Mouse (Mus musculus) cerebellum, adult 8-10 months (tissue): Measurements from ENCODE around the gene Mindy4.
A peak's percentile ranks its signal among the peaks of the same experiment; 100 is the strongest.

Source experiments
- DNase-seq: peaks from one replicate; pipeline ENCODE4 v3.0.0; 2022

The Mindy4 gene

DNA sequence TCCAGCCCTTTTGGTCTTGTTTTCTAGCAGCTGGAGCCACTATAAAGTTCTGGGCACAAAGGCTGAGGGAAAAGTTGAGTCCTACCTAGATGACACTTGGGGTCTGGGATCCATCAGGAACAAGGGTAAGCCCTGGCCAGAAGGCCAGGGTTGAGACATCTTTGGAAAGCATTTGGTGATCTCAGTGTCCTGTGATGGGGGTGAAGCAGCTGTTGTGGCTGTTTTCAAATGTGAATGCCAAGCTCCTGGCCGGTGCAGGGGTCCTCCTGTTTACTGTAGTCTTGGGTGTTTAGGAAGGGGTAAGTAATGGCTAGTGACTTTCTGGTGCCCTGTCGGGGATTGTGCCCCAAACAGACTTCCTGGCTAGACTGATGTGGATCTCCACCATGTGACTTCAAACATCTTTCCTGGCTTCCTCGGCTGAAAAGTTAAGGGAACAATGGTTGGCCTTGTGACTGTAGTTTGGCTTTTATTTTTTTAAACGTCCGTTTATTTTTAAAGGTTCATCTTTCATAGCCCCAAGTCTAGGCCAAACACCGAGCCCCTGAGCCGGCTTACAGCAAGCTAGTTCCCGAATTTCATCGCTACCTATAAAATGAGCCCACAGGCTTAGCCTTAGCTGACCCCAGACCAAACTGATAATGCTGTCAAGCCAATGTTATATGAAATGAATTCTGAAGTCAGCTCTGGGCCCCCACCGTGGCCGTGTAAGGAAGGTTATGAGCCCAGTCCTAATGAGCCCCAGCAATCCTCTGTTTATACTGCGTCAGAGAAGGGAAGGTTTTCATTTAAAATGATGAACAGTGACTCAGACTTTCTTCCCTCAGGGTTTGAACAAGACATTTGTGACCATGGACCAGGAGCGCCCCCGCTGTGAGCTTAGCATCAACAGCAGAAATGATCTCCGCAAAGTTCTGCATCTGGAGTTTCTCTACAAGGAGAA lies 7.5 kb downstream of the Mindy4 start:
- no peak for DNase-seq

DNA sequence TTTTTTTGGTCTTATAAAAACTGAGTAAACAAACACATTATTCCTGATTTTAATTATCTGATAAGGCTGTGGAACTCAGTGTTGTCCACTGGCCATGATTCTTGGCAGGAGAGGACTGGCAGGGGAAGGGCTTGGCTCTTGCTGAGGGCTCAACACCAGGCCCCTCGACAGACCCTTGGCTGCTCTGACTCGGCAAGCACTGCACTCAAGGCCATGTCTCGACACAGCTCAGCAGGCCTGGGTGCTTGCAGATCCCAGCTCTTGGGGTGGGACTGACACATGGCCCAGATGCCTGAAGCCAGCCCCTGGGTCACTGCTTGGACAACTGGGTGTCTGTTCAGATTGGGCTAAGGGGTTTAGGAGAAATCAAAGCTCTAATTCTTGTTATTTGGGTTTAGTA lies 11.4 kb downstream of the Mindy4 start:
- no peak for DNase-seq

DNA sequence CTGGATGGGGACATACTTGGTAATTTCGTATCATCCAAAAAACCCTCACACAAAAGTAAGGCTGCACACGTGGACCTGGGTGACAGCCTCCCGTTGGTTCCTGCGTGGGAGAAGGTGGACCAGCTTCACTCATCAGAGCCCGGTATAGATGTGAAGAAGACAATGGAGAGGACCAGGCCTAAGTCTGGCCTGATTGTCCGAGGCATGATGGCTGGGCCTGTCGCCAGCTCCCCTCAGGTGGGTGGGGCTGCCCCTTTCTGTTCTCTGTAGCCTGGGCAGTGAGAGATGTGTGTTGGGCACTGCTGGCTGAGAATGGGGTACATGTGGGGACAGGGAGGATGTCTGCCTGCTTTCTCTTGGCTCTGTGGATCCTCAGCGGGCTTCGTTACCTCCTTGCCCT lies 15.0 kb downstream of the Mindy4 start:
- DNase-seq = no peak

DNA sequence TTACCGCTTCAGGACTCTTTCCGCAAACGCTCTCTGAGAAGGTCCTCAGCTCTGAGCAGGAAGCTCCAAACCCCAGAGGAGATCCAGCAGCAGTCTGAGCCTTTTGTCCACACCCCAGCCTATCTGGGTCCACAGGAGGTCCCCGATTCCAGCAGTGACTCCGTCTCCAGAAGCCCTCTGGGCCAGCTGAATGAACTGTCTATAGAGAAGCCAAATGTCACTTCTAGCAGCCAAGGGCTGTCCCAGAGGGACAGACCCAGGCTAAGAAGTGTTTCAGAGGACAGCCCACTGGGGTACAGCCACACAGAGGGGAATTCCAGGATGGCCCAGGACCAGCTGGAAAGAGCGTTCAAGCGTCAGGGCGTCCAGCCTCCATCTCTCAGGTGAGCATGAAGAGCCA lies 20.8 kb downstream of the Mindy4 start:
- no peak for DNase-seq

GRCm38 (mm10) chr6:55230048-55230447 lies 26.9 kb downstream of the Mindy4 start:
- no peak for DNase-seq

GRCm38 (mm10) chr6:55232101-55232500 lies 28.9 kb downstream of the Mindy4 start:
- no peak for DNase-seq

GRCm38 (mm10) chr6:55232524-55233264 lies 29.5 kb downstream of the Mindy4 start:
- DNase-seq = peak; percentile 53

- DNase-seq = no peak
Observed at GRCm38 (mm10) chr6:55233326-55233725, 30.1 kb downstream of the Mindy4 start.

- DNase-seq = no peak
Observed at GRCm38 (mm10) chr6:55234636-55235035, 31.5 kb downstream of the Mindy4 start.

GRCm38 (mm10) chr6:55235733-55236132 lies 32.5 kb downstream of the Mindy4 start:
- DNase-seq = no peak

DNA sequence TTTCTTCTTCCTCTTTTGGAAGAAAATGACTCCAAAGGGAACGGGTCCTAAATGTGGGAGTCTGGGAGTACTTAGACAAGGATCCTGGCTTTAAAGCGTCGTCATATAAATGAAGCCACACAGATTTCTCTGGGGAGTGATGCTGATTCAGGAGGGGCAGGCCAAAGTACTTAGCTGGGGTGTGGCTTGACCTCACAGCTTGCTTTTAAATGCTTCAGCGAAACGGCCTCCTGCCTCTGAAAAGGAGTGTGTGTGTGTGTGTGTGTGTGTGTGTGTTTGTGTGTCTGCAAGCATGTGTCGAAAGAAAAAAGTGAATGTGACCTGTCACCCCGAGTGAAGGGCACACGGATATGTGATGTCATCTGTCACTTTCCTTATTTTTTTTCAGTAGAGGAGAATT lies 36.7 kb downstream of the Mindy4 start:
- DNase-seq = no peak

- DNase-seq = no peak
Observed at GRCm38 (mm10) chr6:55240591-55241260, 37.5 kb downstream of the Mindy4 start.

GRCm38 (mm10) chr6:55241479-55241878 lies 38.3 kb downstream of the Mindy4 start:
- no peak for DNase-seq

DNA sequence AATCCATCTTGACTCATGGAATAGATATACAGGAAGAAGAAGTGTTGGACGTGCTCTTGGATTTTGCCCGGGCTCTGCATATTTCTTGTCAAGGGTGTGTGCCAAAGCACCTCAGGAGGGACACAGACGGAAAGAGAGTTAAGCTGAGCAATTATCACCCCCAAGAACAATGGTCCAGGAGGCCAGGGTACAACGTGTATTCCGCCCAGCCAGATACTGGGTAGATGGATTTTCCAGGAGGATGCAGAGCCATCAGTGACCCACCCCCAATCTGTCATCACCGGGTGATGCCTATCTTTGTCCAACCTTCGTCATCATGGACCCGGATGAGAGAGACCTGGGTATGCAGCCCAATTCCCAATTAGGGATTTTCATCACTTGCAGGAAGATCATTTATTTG lies 42.5 kb downstream of the Mindy4 start:
- no peak for DNase-seq

GRCm38 (mm10) chr6:55246441-55246840 lies 43.3 kb downstream of the Mindy4 start:
- DNase-seq = no peak

DNA sequence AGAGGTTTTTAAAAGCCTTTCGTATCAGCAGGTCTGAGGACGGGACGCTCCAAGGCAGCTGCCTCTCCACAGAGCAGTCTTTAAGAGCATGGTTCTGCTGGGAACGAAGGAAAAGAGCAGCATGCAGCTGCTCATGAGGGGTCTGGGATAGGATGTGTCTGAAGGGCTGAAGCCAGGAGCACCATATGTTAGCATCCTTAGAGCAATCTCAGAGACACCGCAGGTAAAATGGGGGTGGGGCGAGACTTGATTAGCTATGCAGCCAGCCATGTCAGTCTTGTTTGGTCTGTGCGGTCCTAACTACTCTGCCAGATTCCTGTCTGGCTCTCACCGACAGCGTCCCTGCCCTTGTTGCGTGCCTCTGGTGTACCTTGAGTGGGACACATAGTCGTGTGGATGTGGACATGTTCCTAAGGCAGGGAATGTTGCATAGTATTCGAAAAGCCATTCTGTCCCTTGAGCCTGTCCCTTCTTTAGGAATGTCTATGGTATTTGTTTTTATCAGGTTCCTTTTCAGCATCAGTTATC lies 43.8 kb downstream of the Mindy4 start:
- DNase-seq = no peak

GRCm38 (mm10) chr6:55249263-55249662 lies 46.1 kb downstream of the Mindy4 start:
- DNase-seq = no peak

DNA sequence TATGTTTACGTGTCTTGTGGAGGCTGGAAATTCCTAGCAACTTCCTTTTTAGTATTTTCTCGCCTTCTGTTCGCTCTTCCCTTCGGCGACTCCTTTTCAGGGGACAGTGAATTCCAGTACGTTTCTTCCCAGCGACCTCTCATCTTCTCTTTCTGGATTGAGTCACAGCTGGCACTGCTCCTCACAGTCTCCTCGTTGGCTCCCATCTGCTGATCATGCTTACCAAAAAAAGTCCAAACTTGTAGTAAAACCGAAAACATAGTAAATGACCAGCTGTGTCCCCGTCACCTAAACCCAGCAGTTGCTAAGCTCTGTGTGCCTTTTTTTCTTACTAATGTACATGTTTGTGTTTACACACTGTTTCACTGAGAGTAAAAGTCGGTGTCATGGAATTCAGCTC lies 47.6 kb downstream of the Mindy4 start:
- no peak for DNase-seq

DNA sequence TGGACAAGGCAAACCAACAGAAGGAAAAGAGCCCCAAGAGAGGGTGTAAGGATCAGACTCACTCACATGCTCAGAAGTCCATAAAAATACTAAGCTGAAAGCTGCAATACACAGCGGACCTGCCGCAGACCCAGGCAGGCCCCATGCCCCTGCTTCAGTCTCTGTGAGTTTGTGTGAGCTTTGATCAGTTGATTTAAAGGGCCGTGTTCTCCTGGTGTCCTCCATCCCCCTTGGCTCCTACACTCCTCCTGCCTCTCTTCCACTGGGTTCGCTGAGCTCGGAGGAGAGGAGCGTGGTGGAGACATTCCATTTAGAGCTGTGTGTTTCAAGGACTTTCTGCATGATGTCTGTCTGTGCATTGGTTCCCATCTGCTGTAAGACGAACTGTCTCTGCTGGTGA lies 48.4 kb downstream of the Mindy4 start:
- no peak for DNase-seq

DNA sequence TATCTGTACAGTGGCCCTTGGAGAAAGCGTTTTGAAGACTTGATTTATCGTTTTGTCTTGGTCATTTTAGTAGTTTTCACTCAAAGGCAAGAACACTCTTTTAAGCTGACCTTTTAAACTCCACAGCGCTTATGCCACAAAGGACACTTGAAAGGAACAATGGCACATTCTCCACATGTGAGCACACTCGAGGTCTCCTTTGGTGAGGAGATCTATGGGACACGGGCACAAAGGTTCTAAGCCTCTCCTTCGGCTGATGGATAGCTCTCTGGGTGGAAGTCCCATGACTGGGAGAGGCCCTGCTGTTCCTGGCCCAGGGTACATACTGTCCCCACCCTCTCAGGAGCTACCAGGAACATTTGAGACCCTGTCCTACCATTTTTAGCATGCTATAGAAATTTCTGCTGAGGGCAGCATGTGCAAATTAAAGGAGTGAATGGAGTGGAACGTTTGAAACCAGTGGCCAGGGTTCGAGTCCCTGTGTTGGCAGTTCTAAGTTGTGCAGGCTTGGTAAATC lies 49.6 kb downstream of the Mindy4 start:
- no peak for DNase-seq

DNA sequence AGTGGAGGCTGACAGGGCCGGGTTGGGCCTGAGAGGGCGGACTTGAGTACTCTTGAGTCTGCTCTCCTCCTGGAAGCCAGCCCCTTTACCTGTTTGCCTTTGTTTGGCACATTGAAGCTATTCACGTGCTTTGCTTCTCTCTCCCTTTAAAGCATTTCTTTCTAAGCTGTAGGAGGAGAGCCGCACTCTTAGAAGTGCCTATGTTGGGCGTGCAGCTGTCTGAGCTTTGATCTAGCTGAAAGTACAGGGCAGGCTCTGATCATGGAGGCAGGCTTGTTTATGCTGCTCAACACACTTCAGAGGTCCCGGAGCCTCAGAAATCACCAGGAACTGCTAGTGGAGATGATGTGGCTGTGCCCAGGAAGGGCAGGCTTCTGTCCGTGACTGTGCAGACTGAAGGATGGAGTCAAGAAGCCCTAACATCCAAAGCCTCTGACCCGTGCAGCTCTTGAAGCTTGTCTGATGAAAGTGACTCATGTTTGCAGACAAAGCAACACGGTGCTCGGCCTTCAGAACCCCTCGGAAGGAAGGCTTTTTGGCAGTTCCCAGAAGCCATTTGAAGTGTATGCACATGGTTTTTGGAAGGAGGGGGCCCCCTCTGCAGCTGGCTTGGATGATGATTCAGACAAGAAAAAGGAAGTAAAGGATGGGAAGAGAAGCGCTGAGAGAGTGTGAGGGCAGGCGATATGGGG lies 53.5 kb downstream of the Mindy4 start:
- DNase-seq = no peak

GRCm38 (mm10) chr6:55257246-55257645 lies 54.1 kb downstream of the Mindy4 start:
- DNase-seq = no peak
